Mouse (Mus musculus) common myeloid progenitor, adult 5-6 weeks (primary cell): ENCODE data around the gene Rab25. TPM values are rescaled to one million over a fixed set of nuclear protein-coding genes. Genes with fewer than 3 reads are reported as not detected.

Experiments
- ATAC-seq: replicated peaks from 2 replicates; pipeline ENCODE4 v1.8.0; 2016; ENCODE audit warnings: low read depth, mild to moderate bottlenecking, moderate TSS enrichment, inconsistent platforms; ENCODE audit not compliant: poor library complexity, severe bottlenecking
- total RNA-seq: library from RNA; stranded (forward); fragments of 200-1000, 187-1606 nt; gene quantifications from 2 replicates; pipeline ENCODE4 v1.2.3, GENCODE M21; 2017

Rab25 gene
- total RNA-seq, 1 experiment from 2014 or later, result not detected

DNA sequence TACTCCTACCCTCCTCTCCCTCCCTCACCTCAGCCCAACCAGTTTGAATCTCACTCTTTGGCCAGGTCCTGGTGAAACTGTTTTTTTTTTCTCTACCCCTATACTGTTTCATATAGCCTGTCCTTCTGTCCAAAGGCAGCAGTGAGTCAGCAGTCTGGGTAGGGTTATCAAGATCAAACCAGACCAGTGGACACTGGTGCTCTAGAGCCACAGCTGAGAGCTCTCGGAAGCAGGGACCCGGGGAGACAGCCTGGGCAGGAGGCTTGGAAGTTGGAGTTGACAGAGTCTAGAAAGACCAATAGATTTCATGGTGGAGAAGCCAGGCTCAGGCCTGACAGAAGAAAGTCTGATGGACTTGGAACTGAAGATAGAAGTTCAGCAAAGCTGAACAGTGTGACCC is 20.5 kb upstream of the Rab25 start:
- ATAC-seq, result no peak

- no peak for ATAC-seq
Observed at GRCm38 (mm10) chr3:88567892-88568291, 19.8 kb upstream of the Rab25 start.

GRCm38 (mm10) chr3:88566536-88567061 is 18.5 kb upstream of the Rab25 start:
- ATAC-seq, result no peak

- no peak for ATAC-seq
Observed at GRCm38 (mm10) chr3:88566116-88566515, 18.0 kb upstream of the Rab25 start.

GRCm38 (mm10) chr3:88563966-88564365 is 15.9 kb upstream of the Rab25 start:
- no peak for ATAC-seq

DNA sequence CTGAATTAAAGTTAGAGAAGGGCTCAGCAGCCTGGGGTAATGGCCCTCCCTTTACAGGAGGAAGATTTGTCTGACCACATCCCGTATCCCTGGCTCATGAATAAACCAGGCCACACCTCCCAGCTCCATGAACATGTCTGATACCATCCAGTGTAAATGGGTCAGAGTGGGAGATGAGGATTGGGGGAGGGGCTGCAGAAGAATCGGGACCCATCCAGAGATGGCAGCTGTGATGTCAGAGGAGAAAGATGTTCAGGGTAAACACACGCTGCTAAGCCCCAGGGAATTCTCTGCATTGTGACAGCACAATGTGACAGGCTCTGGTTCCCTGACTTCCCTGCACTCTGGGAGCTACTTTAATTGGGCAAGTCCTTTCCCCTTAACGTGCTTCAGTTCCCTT is 15.3 kb upstream of the Rab25 start:
- no peak for ATAC-seq

DNA sequence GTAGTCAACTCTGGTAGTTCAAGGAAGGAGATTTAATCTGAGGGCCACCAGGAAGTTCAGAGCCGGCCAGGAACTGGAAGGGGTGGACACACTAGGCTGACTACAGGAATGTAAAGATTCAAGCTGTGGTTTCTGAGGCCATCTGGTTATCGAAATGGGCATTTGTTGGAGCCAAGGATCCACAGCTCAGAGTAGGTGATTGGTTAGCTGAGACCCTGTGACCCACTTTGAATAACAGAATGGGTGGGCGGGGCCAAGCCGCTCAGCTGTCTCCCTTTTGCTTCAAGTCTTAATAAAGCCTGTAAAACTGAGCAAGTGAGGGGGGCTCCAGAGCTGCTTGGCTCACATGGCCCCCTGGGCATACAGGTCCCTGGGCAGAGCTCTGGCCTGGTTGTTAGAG is 13.9 kb upstream of the Rab25 start:
- ATAC-seq, result no peak

GRCm38 (mm10) chr3:88559596-88559995 is 11.5 kb upstream of the Rab25 start:
- no peak for ATAC-seq

DNA sequence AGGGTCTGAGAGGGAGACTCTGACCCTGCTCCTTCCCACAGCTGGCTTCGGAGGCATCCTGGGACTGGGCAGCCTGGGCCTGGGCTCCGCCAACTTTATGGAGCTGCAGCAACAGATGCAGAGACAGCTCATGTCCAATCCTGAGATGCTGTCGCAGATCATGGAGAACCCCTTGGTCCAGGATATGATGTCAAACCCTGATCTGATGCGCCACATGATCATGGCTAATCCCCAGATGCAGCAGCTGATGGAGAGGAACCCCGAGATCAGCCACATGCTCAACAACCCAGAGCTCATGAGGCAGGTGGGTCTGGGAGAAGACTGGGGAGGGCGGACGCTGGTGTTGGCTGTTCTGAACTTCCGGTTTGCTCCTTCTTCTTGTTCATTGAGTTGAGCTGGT is 8.5 kb upstream of the Rab25 start:
- no peak for ATAC-seq

DNA sequence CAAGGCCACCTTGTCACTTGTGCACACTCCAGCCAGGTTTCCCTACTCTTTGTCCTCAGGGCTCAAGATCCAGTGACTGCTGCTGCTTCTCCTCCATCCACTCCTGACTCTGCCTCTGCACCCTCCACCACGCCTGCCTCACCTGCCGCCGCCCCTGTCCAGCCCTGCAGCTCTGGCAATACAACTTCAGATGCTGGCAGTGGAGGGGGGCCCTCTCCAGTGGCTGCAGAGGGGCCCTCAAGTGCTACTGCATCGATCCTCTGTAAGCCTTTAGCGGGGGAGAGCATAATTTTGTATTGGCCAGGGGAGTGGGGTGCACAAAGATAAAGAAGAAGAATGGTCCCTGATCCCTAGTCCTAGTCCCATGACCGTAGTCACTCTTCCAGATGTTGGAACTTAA is 7.6 kb upstream of the Rab25 start:
- no peak for ATAC-seq

GRCm38 (mm10) chr3:88555069-88555605 is 7.0 kb upstream of the Rab25 start:
- ATAC-seq, result no peak

DNA sequence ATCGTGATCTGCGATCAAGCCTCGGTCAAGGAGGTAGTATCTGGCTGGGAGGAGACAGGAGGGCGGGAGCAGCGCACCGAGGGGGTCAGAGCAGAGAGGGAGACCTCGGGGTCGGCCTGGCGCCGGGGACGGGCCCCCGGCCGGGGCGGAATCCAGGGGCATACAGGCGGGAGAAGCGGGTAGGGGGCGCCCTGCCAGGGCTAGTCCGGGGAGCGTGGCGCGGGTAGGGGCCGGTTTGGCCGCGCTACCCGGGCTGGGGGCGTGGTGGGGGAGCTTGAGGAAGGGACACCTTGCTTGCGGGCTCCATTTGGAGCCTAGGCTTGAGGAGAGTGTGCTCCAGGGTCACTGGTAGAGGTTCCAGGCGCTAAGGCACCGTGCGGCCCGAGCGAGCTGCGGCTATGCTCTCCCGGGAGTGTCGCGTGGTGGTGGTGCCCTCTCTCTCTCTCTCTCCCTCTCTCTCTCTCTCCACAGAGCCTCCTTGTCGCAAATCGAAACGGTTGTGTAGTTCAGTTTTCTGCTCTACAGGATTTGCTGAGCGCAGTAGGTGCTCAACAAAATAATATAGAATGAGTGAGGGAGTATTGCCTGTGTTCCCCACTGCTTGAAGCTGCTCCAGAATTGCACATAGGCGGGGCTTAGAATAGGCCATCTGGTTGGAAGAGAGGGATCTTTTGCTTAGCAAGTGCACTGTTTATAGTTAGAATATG is 5.9 kb upstream of the Rab25 start:
- peak; percentile 14; the same call in 1 of the 2 replicates for ATAC-seq

GRCm38 (mm10) chr3:88553525-88553879 is 5.4 kb upstream of the Rab25 start, which contains the start of gene Ubqln4:
TSS of gene Ubqln4 (plus strand) at chr3:88553758.
- ATAC-seq, result peak; percentile 51

- ATAC-seq, result peak; percentile 84
Observed at GRCm38 (mm10) chr3:88552676-88553524, 4.8 kb upstream of the Rab25 start, which contains the start of gene Lamtor2. TSS of gene Lamtor2 (minus strand) at chr3:88553074.

GRCm38 (mm10) chr3:88552082-88552645 is 4.1 kb upstream of the Rab25 start:
- no peak for ATAC-seq

GRCm38 (mm10) chr3:88551586-88551985 is 3.5 kb upstream of the Rab25 start:
- ATAC-seq, result no peak

GRCm38 (mm10) chr3:88546674-88547418 is 1.3 kb downstream of the Rab25 start:
- no peak for ATAC-seq

GRCm38 (mm10) chr3:88544955-88545591 is 3.0 kb downstream of the Rab25 start:
- peak; percentile 54 for ATAC-seq

DNA sequence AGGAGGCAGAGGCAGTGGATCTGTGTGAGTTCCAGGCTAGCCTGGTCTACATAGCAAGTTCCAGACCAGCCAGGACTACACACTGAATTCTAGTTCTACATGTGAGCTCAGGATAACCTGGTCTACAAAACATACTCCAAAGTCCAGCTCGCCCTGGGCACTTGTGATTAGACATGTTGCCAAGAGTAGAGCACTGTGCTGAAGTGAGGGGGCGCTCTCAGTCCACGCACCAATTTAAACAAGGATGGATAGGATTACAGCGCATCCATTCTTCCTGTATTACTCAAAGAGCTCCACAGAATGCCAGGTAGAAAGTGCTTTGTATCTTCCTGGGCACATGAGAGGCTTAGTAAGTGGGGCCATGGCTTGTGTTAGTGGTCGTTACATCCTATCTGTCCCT is 3.6 kb downstream of the Rab25 start:
- 0 out of 2 replicates have a peak, but pooled peaks have one; percentile 30 for ATAC-seq
